Mouse (Mus musculus): ENCODE data around the gene Olfr55.

- no peak for TF ChIP-seq CTCF (IDR thresholded peaks at IDR 0.05; ENCODE audit: insufficient read depth, low read depth, low read length)
- TF ChIP-seq POLR2A (IDR thresholded peaks at IDR 0.05; ENCODE audit: insufficient read depth, low read depth, low read length), result no peak
Observed at GRCm38 (mm10) chr17:33139261-33139820, 28.9 kb upstream of the Olfr55 start, which contains the start of gene Morc2b.
